Mouse (Mus musculus): Measurements from ENCODE around the gene Cbx4.

DNA sequence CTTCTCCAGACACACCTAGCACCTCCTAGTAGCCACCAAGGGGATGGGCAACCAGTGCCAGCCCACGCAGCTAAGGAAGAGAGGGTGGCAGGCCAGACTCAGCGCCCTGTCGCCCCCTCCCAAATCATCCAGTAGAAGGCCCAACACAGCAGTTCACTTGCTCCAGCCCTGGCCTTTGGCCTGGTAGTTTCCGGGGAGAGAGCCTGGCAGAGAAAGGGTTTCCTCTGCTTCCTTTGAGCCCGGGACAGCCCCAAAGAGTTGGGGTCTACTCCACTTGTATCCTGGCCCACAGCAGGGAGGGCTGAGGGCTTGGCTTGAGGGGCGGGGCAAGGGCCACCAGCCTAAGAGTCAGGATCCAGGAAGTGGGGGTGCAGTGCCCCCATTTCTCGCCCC lies 6.6 kb downstream of the Cbx4 start:
- TF ChIP-seq CTCF (IDR thresholded peaks at IDR 0.05; ENCODE audit: control insufficient read depth, insufficient read depth, insufficient read length) (no peak), MYOD1 (IDR thresholded peaks at IDR 0.05; ENCODE audit: control insufficient read depth, insufficient read length, low read depth) (no peak), USF1 (IDR thresholded peaks at IDR 0.05; ENCODE audit: low read depth) (no peak), FOSL1 (IDR thresholded peaks at IDR 0.05; ENCODE audit: insufficient read depth, low read length, poor library complexity, severe bottlenecking) (no peak)

Measured in C2C12 (cell line).